Comparison of ENCODE assay signal across 10 mouse cellular contexts in genomic region chr5:121913999-121914398, GRCm38 (mm10).
A peak's percentile ranks its signal among the peaks of the same experiment; 100 is the strongest.
DNase-seq lines count a peak whose midpoint lies in the region; ATAC-seq and TF ChIP-seq lines count a peak whose summit lies in the region.
"Had no signal": no experiment of that assay in that cellular context is flagged by ENCODE, and none has a peak within 500 bp of the region (broad histone marks: within the 10 kb centered on the region; RNA-seq: fewer than 3 reads in every experiment).

No protein-coding gene starts in this region.

- TF ChIP-seq CTCF in stomach, postnatal 0 days (IDR thresholded peaks at IDR 0.05; ENCODE audit: low read depth) = no peak

- DNase-seq in stomach, postnatal 0 days (ENCODE audit: low spot score) = no peak
- DNase-seq in left cerebral cortex, adult 11 months (ENCODE audit: low spot score) = no peak
- no peak for DNase-seq in heart, adult 8-10 months (ENCODE audit: low spot score)
- DNase-seq: heart, adult 18-20 months; lung, adult 2 months had no signal

- H3K9ac ChIP-seq in stomach, embryonic 14.5 days (replicated peaks; ENCODE audit: low read depth, low read length) = no peak overlapping the region
- no peak overlapping the region; the same call in 1 of the 2 replicates for H3K9ac ChIP-seq in stomach, postnatal 0 days (ENCODE audit: low read length)
- peak overlapping the region; percentile 59; the same call in 1 of the 2 replicates for H3K9ac ChIP-seq in hindbrain, embryonic 13.5 days
- 0 out of 2 replicates have a peak overlapping the region, but pooled peaks have one; percentile 39 for H3K9ac ChIP-seq in limb, embryonic 13.5 days
- H3K9ac ChIP-seq in stomach, embryonic 16.5 days (ENCODE audit: low read length) = no peak overlapping the region
- H3K9ac ChIP-seq: embryonic facial prominence, embryonic 15.5 days had no signal

- TF ChIP-seq EP300 in stomach, postnatal 0 days (optimal IDR thresholded peaks at IDR 0.05) = no peak

- no peak overlapping the region for H3K4me3 ChIP-seq in stomach, embryonic 14.5 days (ENCODE audit: low read depth, low read length)
- no peak overlapping the region for H3K4me3 ChIP-seq in stomach, postnatal 0 days (ENCODE audit: low read depth, low read length)
- no peak overlapping the region for H3K4me3 ChIP-seq in hindbrain, embryonic 13.5 days
- H3K4me3 ChIP-seq in limb, embryonic 13.5 days = no peak overlapping the region
- no peak overlapping the region for H3K4me3 ChIP-seq in stomach, embryonic 16.5 days (replicated peaks; ENCODE audit: low read length)
- H3K4me3 ChIP-seq: embryonic facial prominence, embryonic 15.5 days had no signal

- ATAC-seq in stomach, embryonic 14.5 days (ENCODE audit: insufficient number of reproducible peaks, insufficient read depth, low FRiP score, low read depth) = no peak
- ATAC-seq in stomach, postnatal 0 days (ENCODE audit: low FRiP score, low TSS enrichment) = no peak; the same call in 1 of the 2 replicates
- ATAC-seq in hindbrain, embryonic 13.5 days (ENCODE audit: low FRiP score) = no peak
- ATAC-seq in limb, embryonic 13.5 days (ENCODE audit: low FRiP score, low read depth) = peak; percentile 72; the same call in 1 of the 2 replicates
- ATAC-seq in stomach, embryonic 16.5 days (ENCODE audit: insufficient read depth, low FRiP score) = peak; percentile 59; the same call in 1 of the 2 replicates

- 0 out of 2 replicates have a peak, but pooled peaks cover 2% of the 10 kb centered on the region for H3K4me1 ChIP-seq in stomach, embryonic 14.5 days (ENCODE audit: control insufficient read depth, insufficient read depth, low read length)
- 0 out of 2 replicates have a peak, but pooled peaks cover 2% of the 10 kb centered on the region for H3K4me1 ChIP-seq in stomach, postnatal 0 days (replicated peaks; ENCODE audit: control insufficient read depth, insufficient read depth)
- H3K4me1 ChIP-seq in hindbrain, embryonic 13.5 days (replicated peaks) = peaks cover 21% of the 10 kb centered on the region
- H3K4me1 ChIP-seq in limb, embryonic 13.5 days = peaks cover 16% of the 10 kb centered on the region
- H3K4me1 ChIP-seq in stomach, embryonic 16.5 days (ENCODE audit: control insufficient read depth, insufficient read depth, low read length) = no peaks in the 10 kb centered on the region
- H3K4me1 ChIP-seq: embryonic facial prominence, embryonic 15.5 days had no signal

- H3K4me2 ChIP-seq in stomach, embryonic 14.5 days (replicated peaks; ENCODE audit: low read depth, low read length) = no peak overlapping the region
- H3K4me2 ChIP-seq in stomach, postnatal 0 days (replicated peaks; ENCODE audit: low read depth) = no peak overlapping the region
- H3K4me2 ChIP-seq in hindbrain, embryonic 13.5 days = no peak overlapping the region
- peak overlapping the region; percentile 27 for H3K4me2 ChIP-seq in limb, embryonic 13.5 days (replicated peaks)
- H3K4me2 ChIP-seq in stomach, embryonic 16.5 days (ENCODE audit: low read depth, low read length) = no peak overlapping the region
- H3K4me2 ChIP-seq: embryonic facial prominence, embryonic 15.5 days had no signal

- no peaks in the 10 kb centered on the region for H3K27me3 ChIP-seq in stomach, embryonic 14.5 days (ENCODE audit: control insufficient read depth, insufficient read depth, low read length)
- H3K27me3 ChIP-seq in stomach, postnatal 0 days (ENCODE audit: control insufficient read depth, insufficient read depth, low read length) = no peaks in the 10 kb centered on the region
- H3K27me3 ChIP-seq in hindbrain, embryonic 13.5 days = peaks cover 12% of the 10 kb centered on the region; the same call in 1 of the 2 replicates
- peaks cover 6% of the 10 kb centered on the region; the same call in 1 of the 2 replicates for H3K27me3 ChIP-seq in limb, embryonic 13.5 days
- H3K27me3 ChIP-seq in stomach, embryonic 16.5 days (ENCODE audit: control insufficient read depth, insufficient read depth, low read length) = no peaks in the 10 kb centered on the region
- H3K27me3 ChIP-seq: embryonic facial prominence, embryonic 15.5 days had no signal

- no peaks in the 10 kb centered on the region for H3K9me3 ChIP-seq in stomach, embryonic 14.5 days (ENCODE audit: control insufficient read depth, low read depth, low read length)
- H3K9me3 ChIP-seq in stomach, postnatal 0 days (ENCODE audit: control insufficient read depth, low read length) = no peaks in the 10 kb centered on the region
- H3K9me3 ChIP-seq in hindbrain, embryonic 13.5 days = no peaks in the 10 kb centered on the region
- no peaks in the 10 kb centered on the region for H3K9me3 ChIP-seq in limb, embryonic 13.5 days
- no peaks in the 10 kb centered on the region for H3K9me3 ChIP-seq in stomach, embryonic 16.5 days (replicated peaks; ENCODE audit: control insufficient read depth, low read length)
- H3K9me3 ChIP-seq: embryonic facial prominence, embryonic 15.5 days had no signal

- no peaks in the 10 kb centered on the region for H3K36me3 ChIP-seq in stomach, embryonic 14.5 days (ENCODE audit: control insufficient read depth, insufficient read depth, low read length)
- H3K36me3 ChIP-seq in stomach, postnatal 0 days (ENCODE audit: control insufficient read depth, insufficient read depth, low read length) = no peaks in the 10 kb centered on the region
- H3K36me3 ChIP-seq in hindbrain, embryonic 13.5 days = no peaks in the 10 kb centered on the region
- H3K36me3 ChIP-seq in limb, embryonic 13.5 days = no peaks in the 10 kb centered on the region
- no peaks in the 10 kb centered on the region for H3K36me3 ChIP-seq in stomach, embryonic 16.5 days (ENCODE audit: control insufficient read depth, insufficient read depth, low read length)
- H3K36me3 ChIP-seq: embryonic facial prominence, embryonic 15.5 days had no signal

- 0 out of 2 replicates have a peak overlapping the region, but pooled peaks have one; percentile 16 for H3K27ac ChIP-seq in stomach, embryonic 14.5 days (ENCODE audit: low read length)
- no peak overlapping the region for H3K27ac ChIP-seq in stomach, postnatal 0 days (replicated peaks)
- H3K27ac ChIP-seq in hindbrain, embryonic 13.5 days = peak overlapping the region; percentile 82
- H3K27ac ChIP-seq in limb, embryonic 13.5 days = no peak overlapping the region
- no peak overlapping the region for H3K27ac ChIP-seq in stomach, embryonic 16.5 days (ENCODE audit: low read length)
- H3K27ac ChIP-seq: embryonic facial prominence, embryonic 15.5 days had no signal

- 35% methylated on average over 23 of the region's 23 CpGs for WGBS in stomach, embryonic 14.5 days
- 45% methylated on average over 23 of the region's 23 CpGs for WGBS in stomach, postnatal 0 days
- WGBS in hindbrain, embryonic 13.5 days = 29% methylated on average over 23 of the region's 23 CpGs
- 12% methylated on average over 23 of the region's 23 CpGs for WGBS in limb, embryonic 13.5 days
- WGBS in stomach, embryonic 16.5 days = 33% methylated on average over 23 of the region's 23 CpGs

Comparison
In these comparisons a context has a peak if more than half of its experiments do, and no peak if none do; other contexts are left out.
1. ATAC-seq: peak in limb, embryonic 13.5 days (single experiment) and stomach, embryonic 16.5 days (single experiment); none in stomach, embryonic 14.5 days (single experiment), stomach, postnatal 0 days (single experiment) and hindbrain, embryonic 13.5 days (single experiment).
2. H3K27ac ChIP-seq: peak in stomach, embryonic 14.5 days (single experiment) and hindbrain, embryonic 13.5 days (single experiment); none in stomach, postnatal 0 days (single experiment), limb, embryonic 13.5 days (single experiment) and stomach, embryonic 16.5 days (single experiment).
3. H3K9ac ChIP-seq: peak in hindbrain, embryonic 13.5 days (single experiment) and limb, embryonic 13.5 days (single experiment); none in stomach, embryonic 14.5 days (single experiment), stomach, postnatal 0 days (single experiment) and stomach, embryonic 16.5 days (single experiment).